Mouse (Mus musculus): ENCODE measurements around the gene Olfr424. TPM values are rescaled to one million over a fixed set of nuclear protein-coding genes. Genes with fewer than 3 reads are reported as not detected.

Gene Olfr424
- polyA plus RNA-seq, 1 experiment: not detected

DNA sequence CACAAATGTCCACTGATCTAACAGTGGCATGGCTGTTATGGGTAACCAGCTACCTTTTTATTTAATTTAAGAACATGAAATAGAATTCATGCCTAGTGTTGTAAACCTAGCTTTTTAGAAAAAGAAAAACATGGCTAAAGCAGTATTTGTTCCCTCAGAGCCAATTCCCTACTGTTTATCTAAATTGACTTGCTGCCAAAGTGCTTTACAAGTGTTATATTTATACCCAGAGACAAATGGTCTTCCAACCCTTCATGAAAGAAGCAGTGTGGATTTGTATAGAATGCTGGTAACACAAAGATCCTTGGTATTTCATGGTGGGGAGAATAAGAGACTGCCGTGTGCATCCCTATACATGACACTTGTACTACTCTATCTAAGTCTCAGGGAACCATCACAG, 15.4 kb downstream of the Olfr424 start:
- Histone ChIP-seq H3K4me3 (ENCODE audit: insufficient read depth, low read depth, low read length) (no peak overlapping the region), H3K27ac (ENCODE audit: insufficient read depth, low read depth, low read length) (no peak overlapping the region), H3K36me3 (ENCODE audit: control insufficient read depth, insufficient read depth, low read length) (no peaks in the 10 kb centered on the region), H3K27me3 (replicated peaks; ENCODE audit: control insufficient read depth, insufficient read depth, low read length) (no peaks in the 10 kb centered on the region), H3K4me1 (ENCODE audit: control insufficient read depth, insufficient read depth, low read length) (no peaks in the 10 kb centered on the region)
- WGBS: 90% methylated on average over 1 of the region's 1 CpGs
- no peak for DNase-seq
- TF ChIP-seq CTCF (conservative IDR thresholded peaks at IDR 0.05; ENCODE audit: insufficient read depth, insufficient read length, low read depth, low read length): no peak
- no peak for TF ChIP-seq POLR2A (IDR thresholded peaks at IDR 0.05; ENCODE audit: low read depth, low read length)

DNA sequence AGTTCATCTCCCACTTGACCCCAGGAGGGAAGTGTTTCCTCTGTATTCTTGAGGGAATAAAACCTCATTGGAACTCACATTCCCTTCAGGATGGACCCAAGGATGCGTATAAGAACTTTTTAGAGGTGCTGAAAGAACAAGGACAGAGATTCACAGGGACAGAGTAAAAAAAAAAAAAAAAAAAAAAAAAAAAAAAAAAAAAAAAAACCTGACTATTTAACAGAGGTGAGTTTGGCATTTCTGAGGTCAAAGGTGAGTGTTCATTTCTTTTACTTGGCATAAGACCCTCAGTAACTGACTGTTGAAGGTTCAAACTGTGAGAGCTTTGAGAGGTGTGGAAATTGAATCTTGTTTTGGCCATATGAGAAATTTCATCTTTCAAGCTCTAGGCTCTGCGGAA, 18.0 kb downstream of the Olfr424 start:
- H3K27me3 ChIP-seq (replicated peaks; ENCODE audit: control insufficient read depth, insufficient read depth, low read length): no peaks in the 10 kb centered on the region
- H3K27ac ChIP-seq (ENCODE audit: insufficient read depth, low read depth, low read length): no peak overlapping the region
- 88% methylated on average over 2 of the region's 2 CpGs for WGBS
- no peaks in the 10 kb centered on the region for H3K4me1 ChIP-seq (ENCODE audit: control insufficient read depth, insufficient read depth, low read length)
- no peaks in the 10 kb centered on the region for H3K36me3 ChIP-seq (ENCODE audit: control insufficient read depth, insufficient read depth, low read length)
- H3K4me3 ChIP-seq (ENCODE audit: insufficient read depth, low read depth, low read length): no peak overlapping the region
- TF ChIP-seq CTCF (conservative IDR thresholded peaks at IDR 0.05; ENCODE audit: insufficient read depth, insufficient read length, low read depth, low read length) (no peak), POLR2A (IDR thresholded peaks at IDR 0.05; ENCODE audit: low read depth, low read length) (no peak)
- DNase-seq: no peak

DNA sequence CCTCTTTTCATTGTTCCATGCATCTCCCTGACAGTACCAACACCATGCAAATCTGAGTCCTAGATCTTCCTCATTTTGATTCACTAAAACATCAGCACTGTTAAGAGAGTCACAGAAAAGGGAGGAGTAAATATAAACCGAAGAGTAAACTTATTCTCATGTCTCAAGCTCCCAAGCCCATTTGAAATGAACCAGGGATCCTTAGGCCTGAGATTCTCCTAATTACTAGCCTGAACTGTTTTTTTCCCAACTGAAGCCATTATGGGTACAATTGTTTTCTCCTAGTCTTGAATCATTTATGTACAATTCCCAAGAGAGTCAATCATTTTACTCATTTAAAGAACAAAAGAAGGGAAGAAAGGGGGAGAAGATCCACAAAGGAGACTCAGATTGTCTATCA, 24.0 kb downstream of the Olfr424 start, which contains the start of gene Olfr420:
Olfr420 (plus strand) TSS at position 301 of the 400 bp plus-strand sequence.
- DNase-seq: no peak
- Histone ChIP-seq H3K4me3 (ENCODE audit: insufficient read depth, low read depth, low read length) (no peak within 1 kb of the TSS), H3K36me3 (ENCODE audit: control insufficient read depth, insufficient read depth, low read length) (no peaks in the 10 kb centered on the region), H3K4me1 (ENCODE audit: control insufficient read depth, insufficient read depth, low read length) (no peaks in the 10 kb centered on the region), H3K27ac (ENCODE audit: insufficient read depth, low read depth, low read length) (no peak within 1 kb of the TSS), H3K27me3 (replicated peaks; ENCODE audit: control insufficient read depth, insufficient read depth, low read length) (no peaks in the 10 kb centered on the region)
- WGBS: 79% methylated on average over 1 of the region's 1 CpGs
- TF ChIP-seq POLR2A (IDR thresholded peaks at IDR 0.05; ENCODE audit: low read depth, low read length) (no peak), CTCF (conservative IDR thresholded peaks at IDR 0.05; ENCODE audit: insufficient read depth, insufficient read length, low read depth, low read length) (no peak)

- Histone ChIP-seq H3K36me3 (ENCODE audit: control insufficient read depth, insufficient read depth, low read length) (no peaks in the 10 kb centered on the region), H3K27me3 (replicated peaks; ENCODE audit: control insufficient read depth, insufficient read depth, low read length) (no peaks in the 10 kb centered on the region), H3K4me1 (ENCODE audit: control insufficient read depth, insufficient read depth, low read length) (no peaks in the 10 kb centered on the region), H3K4me3 (ENCODE audit: insufficient read depth, low read depth, low read length) (no peak overlapping the region), H3K27ac (ENCODE audit: insufficient read depth, low read depth, low read length) (no peak overlapping the region)
- 89% methylated on average over 3 of the region's 3 CpGs for WGBS
- TF ChIP-seq POLR2A (IDR thresholded peaks at IDR 0.05; ENCODE audit: low read depth, low read length) (no peak), CTCF (conservative IDR thresholded peaks at IDR 0.05; ENCODE audit: insufficient read depth, insufficient read length, low read depth, low read length) (no peak)
- DNase-seq: no peak
Measured at GRCm38 (mm10) chr1:174157622-174158021, 26.3 kb downstream of the Olfr424 start.

DNA sequence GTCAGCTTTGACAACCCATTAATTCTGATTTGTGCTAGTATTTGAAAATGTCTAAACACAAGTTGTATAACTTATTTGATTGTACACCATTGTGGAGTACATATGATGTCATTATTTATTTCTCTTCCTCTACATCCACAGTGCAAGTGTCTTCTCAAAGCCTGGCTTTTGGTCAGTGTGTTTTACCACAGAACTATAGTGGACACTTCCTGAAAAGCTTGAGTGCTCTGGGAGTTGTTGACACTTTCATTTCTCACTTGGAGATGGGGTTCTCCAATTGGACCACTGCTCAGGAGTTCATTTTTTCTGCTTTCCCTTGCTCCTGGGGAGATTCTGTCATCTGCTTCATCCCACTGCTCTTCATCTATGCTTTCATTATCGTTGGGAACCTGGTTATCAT, 27.2 kb downstream of the Olfr424 start:
- no peaks in the 10 kb centered on the region for H3K4me1 ChIP-seq (ENCODE audit: control insufficient read depth, insufficient read depth, low read length)
- no peak for DNase-seq
- no peaks in the 10 kb centered on the region for H3K27me3 ChIP-seq (replicated peaks; ENCODE audit: control insufficient read depth, insufficient read depth, low read length)
- H3K36me3 ChIP-seq (ENCODE audit: control insufficient read depth, insufficient read depth, low read length): no peaks in the 10 kb centered on the region
- H3K27ac ChIP-seq (ENCODE audit: insufficient read depth, low read depth, low read length): no peak overlapping the region
- 76% methylated on average over 1 of the region's 1 CpGs for WGBS
- TF ChIP-seq POLR2A (IDR thresholded peaks at IDR 0.05; ENCODE audit: low read depth, low read length): no peak
- TF ChIP-seq CTCF (conservative IDR thresholded peaks at IDR 0.05; ENCODE audit: insufficient read depth, insufficient read length, low read depth, low read length): no peak
- H3K4me3 ChIP-seq (ENCODE audit: insufficient read depth, low read depth, low read length): no peak overlapping the region

- TF ChIP-seq POLR2A (IDR thresholded peaks at IDR 0.05; ENCODE audit: low read depth, low read length) (no peak), CTCF (conservative IDR thresholded peaks at IDR 0.05; ENCODE audit: insufficient read depth, insufficient read length, low read depth, low read length) (no peak)
- DNase-seq: no peak
- 88% methylated on average over 10 of the region's 10 CpGs for WGBS
Measured at GRCm38 (mm10) chr1:174159095-174159494, 27.8 kb downstream of the Olfr424 start.

GRCm38 (mm10) chr1:174169024-174169423, 37.7 kb downstream of the Olfr424 start:
- no peaks in the 10 kb centered on the region for H3K36me3 ChIP-seq (ENCODE audit: control insufficient read depth, insufficient read depth, low read length)
- H3K4me3 ChIP-seq (ENCODE audit: insufficient read depth, low read depth, low read length): no peak overlapping the region
- no peaks in the 10 kb centered on the region for H3K4me1 ChIP-seq (ENCODE audit: control insufficient read depth, insufficient read depth, low read length)
- no peak for TF ChIP-seq CTCF (conservative IDR thresholded peaks at IDR 0.05; ENCODE audit: insufficient read depth, insufficient read length, low read depth, low read length)
- TF ChIP-seq POLR2A (IDR thresholded peaks at IDR 0.05; ENCODE audit: low read depth, low read length): no peak
- no peak for DNase-seq
- no peaks in the 10 kb centered on the region for H3K27me3 ChIP-seq (replicated peaks; ENCODE audit: control insufficient read depth, insufficient read depth, low read length)
- no peak overlapping the region for H3K27ac ChIP-seq (ENCODE audit: insufficient read depth, low read depth, low read length)

More at GRCm38 (mm10) chr1:174159095-174159494, 27.8 kb downstream of the Olfr424 start:
- H3K36me3 ChIP-seq (ENCODE audit: control insufficient read depth, insufficient read depth, low read length): no peaks in the 10 kb centered on the region
- no peaks in the 10 kb centered on the region for H3K4me1 ChIP-seq (ENCODE audit: control insufficient read depth, insufficient read depth, low read length)
- no peaks in the 10 kb centered on the region for H3K27me3 ChIP-seq (replicated peaks; ENCODE audit: control insufficient read depth, insufficient read depth, low read length)
- H3K4me3 ChIP-seq (ENCODE audit: insufficient read depth, low read depth, low read length): no peak overlapping the region
- no peak overlapping the region for H3K27ac ChIP-seq (ENCODE audit: insufficient read depth, low read depth, low read length)

Data from kidney, adult 2 months (tissue).